Mouse (Mus musculus) thymus, adult 2 months (tissue): Measurements from ENCODE around the gene Cep78. TPM values are rescaled to one million over a fixed set of nuclear protein-coding genes. Genes with fewer than 3 reads are reported as not detected.

Experiments used
- DNase-seq: peaks from one replicate; pipeline ENCODE4 v3.0.0; 2021
- H3K27ac ChIP-seq: fragments of 200-500 bp; 2 replicates; pipeline ENCODE4 v1.5.1; 2012; ENCODE audit warnings: low read length, control low read depth; ENCODE audit not compliant: control insufficient read depth, insufficient read depth
- H3K27me3 ChIP-seq: fragments of 200-500 bp; 2 replicates; pipeline ENCODE4 v1.6.1; 2012; ENCODE audit warnings: mild to moderate bottlenecking, low read length, moderate library complexity, mixed read lengths; ENCODE audit not compliant: control insufficient read depth, insufficient read depth
- H3K36me3 ChIP-seq: fragments of 200-500 bp; 2 replicates; pipeline ENCODE4 v1.6.1; 2012; ENCODE audit warnings: mild to moderate bottlenecking, low read length, moderate library complexity; ENCODE audit not compliant: control insufficient read depth, insufficient read depth
- H3K4me1 ChIP-seq: fragments of 200-500 bp; replicated peaks from 2 replicates; pipeline ENCODE4 v1.6.1; 2012; ENCODE audit warnings: low read length; ENCODE audit not compliant: control insufficient read depth, insufficient read depth
- H3K4me3 ChIP-seq: fragments of 200-500 bp; 2 replicates; pipeline ENCODE4 v1.5.1; 2012; ENCODE audit warnings: mild to moderate bottlenecking, low read length, control low read depth, moderate library complexity; ENCODE audit not compliant: control insufficient read depth, insufficient read depth
- CTCF ChIP-seq: fragments of 200-500 bp; IDR thresholded peaks from 2 replicates; pipeline ENCODE4 v1.5.1; 2012; ENCODE audit warnings: mild to moderate bottlenecking, control low read depth, low read length, moderate library complexity, borderline replicate concordance; ENCODE audit not compliant: control insufficient read depth, poor library complexity, insufficient read depth; ENCODE audit errors: extremely low read depth
- POLR2A ChIP-seq: fragments of 200-500 bp; IDR thresholded peaks from 2 replicates; pipeline ENCODE4 v1.6.1; 2012; ENCODE audit warnings: mild to moderate bottlenecking, low read length, control low read depth, moderate library complexity; ENCODE audit not compliant: control insufficient read depth, poor library complexity, insufficient read depth; ENCODE audit errors: extremely low read depth
- WGBS: fragments of 180-500 bp; shearing (Covaris S2); methylation state at CpG from one replicate; pipeline ENCODE4 v1.1.7; 2018; 5-methylcytosine and 5-hydroxymethylcytosine counted together
- polyA plus RNA-seq: library from polyadenylated mRNA; depleted of rRNA; stranded (reverse); fragments of >200 nt; gene quantifications from 2 replicates; pipeline ENCODE4 v1.2.3, GENCODE M21; 2012

Gene Cep78
- polyA plus RNA-seq, 1 experiment = 3.8 TPM

DNA sequence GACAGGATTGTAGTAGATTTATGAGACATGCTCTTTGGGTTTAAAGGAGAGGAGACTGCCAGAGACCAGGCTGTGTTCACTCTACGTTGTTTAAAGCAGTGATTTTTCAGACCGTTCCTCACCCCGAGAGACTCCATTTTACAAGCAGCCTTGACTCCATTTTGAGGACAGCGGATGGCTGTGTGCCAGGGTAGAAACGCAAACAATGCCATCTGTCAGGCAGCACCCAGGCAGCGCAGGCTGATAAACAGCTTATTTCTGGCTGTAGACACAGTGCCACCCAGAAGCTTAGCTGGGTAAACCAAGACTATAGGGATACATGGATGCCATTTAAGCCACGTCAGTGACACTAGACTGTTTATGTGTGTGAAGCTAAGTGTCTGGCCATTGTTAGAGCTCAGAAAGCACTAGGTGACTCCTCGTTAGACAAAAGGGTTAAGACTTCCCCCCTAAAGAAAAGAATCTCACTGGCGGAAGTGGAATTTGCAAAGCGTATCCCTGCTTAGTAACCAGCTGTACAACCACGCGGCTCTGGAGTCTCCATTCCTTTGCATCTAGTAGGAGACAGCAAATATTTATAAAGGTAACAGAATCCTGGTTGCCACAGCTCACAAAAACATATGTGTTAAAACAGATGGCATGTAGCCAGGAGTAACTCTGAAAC is 12.2 kb upstream of the Cep78 start:
- Histone ChIP-seq H3K36me3 (no peaks in the 10 kb centered on the region), H3K4me1 (no peaks in the 10 kb centered on the region), H3K27ac (no peak overlapping the region), H3K4me3 (no peak overlapping the region), H3K27me3 (no peaks in the 10 kb centered on the region)
- WGBS = 87% methylated on average over 12 of the region's 12 CpGs
- DNase-seq = no peak
- TF ChIP-seq CTCF = no peak
- no peak for TF ChIP-seq POLR2A

DNA sequence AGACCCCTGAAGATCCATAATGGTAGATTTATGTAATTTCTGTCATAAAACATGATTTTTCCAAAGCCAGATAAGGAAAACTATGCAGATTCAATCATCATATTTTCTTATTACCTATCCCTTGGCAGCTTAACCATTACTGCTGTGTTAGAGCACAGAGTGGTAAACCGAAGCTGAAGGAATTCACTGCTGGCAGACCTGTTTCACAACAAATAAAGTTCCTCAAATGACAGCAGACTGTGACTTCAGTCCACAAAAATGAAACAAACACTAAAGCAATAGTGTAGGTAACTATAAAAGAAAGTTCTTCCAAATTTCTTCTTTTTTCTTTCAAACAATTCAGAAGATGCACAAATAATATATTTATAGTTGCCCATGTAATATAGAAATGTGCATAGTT is 5.3 kb upstream of the Cep78 start:
- DNase-seq = no peak
- no peak for TF ChIP-seq POLR2A
- no peak for TF ChIP-seq CTCF
- Histone ChIP-seq H3K27me3 (no peaks in the 10 kb centered on the region), H3K27ac (no peak overlapping the region), H3K36me3 (no peaks in the 10 kb centered on the region), H3K4me3 (no peak overlapping the region), H3K4me1 (peaks cover under 1% of the 10 kb centered on the region; the same call in 1 of the 2 replicates)
- 83% methylated on average over 1 of the region's 1 CpGs for WGBS

DNA sequence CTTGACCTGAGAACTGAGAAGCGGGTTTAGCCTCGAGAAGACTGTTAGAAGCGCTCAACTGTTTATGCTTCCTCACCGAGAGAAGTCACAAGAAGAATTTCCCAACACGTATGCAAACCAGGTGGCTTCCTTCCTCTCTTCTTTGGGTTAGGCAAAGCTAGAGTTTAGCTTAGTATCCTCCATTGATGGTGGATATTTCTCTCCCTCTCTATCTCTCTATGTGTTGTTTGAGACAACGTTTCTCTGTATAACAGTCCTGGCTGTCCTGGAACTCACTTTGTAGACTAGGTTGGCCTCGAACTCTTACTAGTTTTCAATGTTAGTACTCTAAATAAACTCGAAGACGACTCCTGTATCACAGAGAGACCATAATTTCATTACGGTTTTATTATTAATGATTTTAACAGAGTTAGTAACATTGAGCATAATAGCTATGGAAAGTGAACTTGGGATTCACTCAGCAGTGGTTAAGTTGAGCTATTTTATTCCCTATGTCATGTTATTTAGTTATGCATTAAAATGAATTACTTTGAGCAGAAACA is 454 bp upstream of the Cep78 start:
- Histone ChIP-seq H3K4me1 (peaks cover 4% of the 10 kb centered on the region; the same call in 1 of the 2 replicates), H3K36me3 (no peaks in the 10 kb centered on the region), H3K27me3 (no peaks in the 10 kb centered on the region), H3K4me3 (peak overlapping the region; percentile 11), H3K27ac (no peak overlapping the region)
- DNase-seq = no peak
- WGBS = 33% methylated on average over 10 of the region's 10 CpGs
- TF ChIP-seq CTCF = no peak
- no peak for TF ChIP-seq POLR2A

DNA sequence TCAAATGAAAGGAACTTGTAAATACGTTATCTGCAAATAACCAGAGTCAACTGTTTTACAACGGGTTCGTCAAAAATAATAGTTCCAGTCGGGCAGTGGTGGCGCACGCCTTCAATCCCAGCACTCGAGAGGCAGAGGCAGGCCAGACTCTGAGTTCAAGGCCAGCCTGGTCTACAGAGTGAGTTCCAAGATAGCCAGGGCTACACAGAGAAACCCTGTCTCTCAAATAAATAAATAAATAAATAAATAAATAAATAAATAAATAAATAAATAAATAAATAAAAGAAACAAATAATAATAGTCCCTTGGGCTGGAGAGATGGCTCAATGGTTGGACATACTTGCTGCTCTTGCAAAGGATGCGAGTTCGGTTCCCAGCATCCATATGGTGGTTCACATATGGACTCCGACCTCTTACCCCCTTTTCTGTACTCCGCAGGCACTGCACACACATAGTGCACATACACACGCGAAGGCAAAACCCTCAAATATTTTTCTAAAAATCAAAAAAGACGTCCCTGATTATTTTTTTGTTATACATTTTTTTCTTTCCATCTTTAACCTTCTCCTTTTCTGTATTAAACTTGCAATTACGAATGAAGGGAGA is 947 bp downstream of the Cep78 start:
- no peak for TF ChIP-seq CTCF
- no peak for TF ChIP-seq POLR2A
- H3K27me3 ChIP-seq = no peaks in the 10 kb centered on the region
- 77% methylated on average over 15 of the region's 15 CpGs for WGBS
- no peaks in the 10 kb centered on the region for H3K36me3 ChIP-seq
- H3K4me3 ChIP-seq = no peak overlapping the region
- peaks cover 4% of the 10 kb centered on the region; the same call in 1 of the 2 replicates for H3K4me1 ChIP-seq
- no peak for DNase-seq
- H3K27ac ChIP-seq = no peak overlapping the region

DNA sequence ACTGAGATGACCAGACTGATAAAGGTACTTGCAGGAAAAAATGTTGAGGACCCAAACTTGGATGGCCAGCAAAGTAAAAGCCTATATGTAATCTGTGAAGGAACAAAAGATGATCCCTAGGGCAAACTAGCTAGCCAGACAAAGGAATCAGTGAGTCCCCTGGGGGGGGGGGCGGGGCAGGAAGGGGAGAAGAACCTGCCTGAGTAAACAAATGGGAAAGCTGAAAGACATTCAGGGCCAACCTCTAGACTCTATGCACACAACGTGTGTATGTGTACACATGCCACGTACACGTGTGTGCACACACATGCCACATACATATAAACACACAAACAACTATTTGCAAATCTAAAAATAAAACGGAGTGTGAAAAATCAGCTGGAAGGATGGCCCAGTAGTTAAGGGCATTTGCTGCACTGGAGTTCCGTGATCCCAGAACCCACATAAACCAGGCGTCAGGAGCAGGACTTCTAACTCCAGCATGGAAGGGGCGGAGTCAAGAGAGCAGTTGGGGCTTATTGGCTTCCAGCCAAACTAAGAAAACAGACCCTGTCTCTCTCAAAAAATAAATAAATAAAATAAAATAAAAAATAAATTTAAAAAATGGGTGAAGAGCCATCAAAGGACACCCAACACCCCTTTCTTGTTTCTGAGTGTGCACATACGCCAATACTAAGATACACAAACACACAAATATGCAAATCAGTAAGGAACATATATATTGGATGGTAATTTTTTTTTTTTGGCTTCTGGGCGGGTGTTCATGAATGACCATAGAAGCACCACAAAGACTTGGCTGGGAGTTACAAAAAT is 1.7 kb downstream of the Cep78 start:
- Histone ChIP-seq H3K27ac (no peak overlapping the region), H3K4me1 (peaks cover 4% of the 10 kb centered on the region; the same call in 1 of the 2 replicates), H3K4me3 (no peak overlapping the region), H3K36me3 (no peaks in the 10 kb centered on the region), H3K27me3 (no peaks in the 10 kb centered on the region)
- TF ChIP-seq CTCF (no peak), POLR2A (no peak)
- no peak for DNase-seq
- WGBS = 94% methylated on average over 10 of the region's 10 CpGs

DNA sequence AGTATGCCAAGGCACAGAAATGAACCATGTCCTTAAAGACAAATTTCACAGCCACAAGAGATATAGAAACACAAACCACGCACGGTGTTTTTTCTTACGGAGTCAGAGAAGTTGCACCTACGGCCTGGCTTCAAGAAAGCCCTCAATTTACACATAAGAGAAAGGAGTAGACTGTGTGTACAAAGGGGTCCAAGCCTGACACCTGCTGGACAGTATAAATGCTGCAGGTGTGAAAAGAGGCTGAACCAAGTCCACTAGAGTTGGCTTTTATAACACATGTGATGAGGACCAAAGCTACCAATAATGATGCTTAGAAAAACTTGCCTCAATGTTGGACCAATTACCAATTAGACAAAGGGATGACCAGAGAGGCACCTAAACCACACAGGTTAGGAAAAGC is 2.9 kb downstream of the Cep78 start:
- no peak overlapping the region for H3K27ac ChIP-seq
- TF ChIP-seq CTCF (no peak), POLR2A (no peak)
- no peak overlapping the region for H3K4me3 ChIP-seq
- H3K36me3 ChIP-seq = no peaks in the 10 kb centered on the region
- 24% methylated on average over 4 of the region's 4 CpGs for WGBS
- DNase-seq = peak; percentile 63
- peaks cover 4% of the 10 kb centered on the region; the same call in 1 of the 2 replicates for H3K4me1 ChIP-seq
- no peaks in the 10 kb centered on the region for H3K27me3 ChIP-seq
